Mouse (Mus musculus) brain, embryonic 18.5 days (tissue): Measurements from ENCODE around the gene Wdr4.

Source experiments
- DNase-seq: peaks from one replicate; pipeline ENCODE4 v3.0.0-alpha.2; 2012; ENCODE audit warnings: low read depth, low spot score

The Wdr4 gene

DNA sequence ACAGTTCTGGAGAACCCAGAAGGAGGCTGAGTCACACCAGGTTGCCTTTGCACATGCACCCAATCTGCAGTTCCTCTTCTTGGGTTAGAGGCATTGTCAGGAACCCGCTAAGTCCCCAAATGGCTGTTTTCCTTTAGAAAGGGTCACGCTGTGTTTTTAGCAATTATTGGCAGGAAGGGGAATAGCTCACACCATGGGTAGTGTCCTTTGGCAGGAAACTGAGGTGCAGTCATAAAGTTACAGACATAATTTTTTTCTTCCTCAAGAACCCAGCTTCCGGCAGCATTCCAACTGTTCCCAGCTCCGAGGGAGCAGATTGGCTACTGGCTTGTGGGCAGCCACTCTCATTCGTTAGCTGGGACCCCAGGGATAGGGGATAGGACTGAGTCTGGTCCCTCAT lies 72.0 kb downstream of the Wdr4 start:
- no peak for DNase-seq

DNA sequence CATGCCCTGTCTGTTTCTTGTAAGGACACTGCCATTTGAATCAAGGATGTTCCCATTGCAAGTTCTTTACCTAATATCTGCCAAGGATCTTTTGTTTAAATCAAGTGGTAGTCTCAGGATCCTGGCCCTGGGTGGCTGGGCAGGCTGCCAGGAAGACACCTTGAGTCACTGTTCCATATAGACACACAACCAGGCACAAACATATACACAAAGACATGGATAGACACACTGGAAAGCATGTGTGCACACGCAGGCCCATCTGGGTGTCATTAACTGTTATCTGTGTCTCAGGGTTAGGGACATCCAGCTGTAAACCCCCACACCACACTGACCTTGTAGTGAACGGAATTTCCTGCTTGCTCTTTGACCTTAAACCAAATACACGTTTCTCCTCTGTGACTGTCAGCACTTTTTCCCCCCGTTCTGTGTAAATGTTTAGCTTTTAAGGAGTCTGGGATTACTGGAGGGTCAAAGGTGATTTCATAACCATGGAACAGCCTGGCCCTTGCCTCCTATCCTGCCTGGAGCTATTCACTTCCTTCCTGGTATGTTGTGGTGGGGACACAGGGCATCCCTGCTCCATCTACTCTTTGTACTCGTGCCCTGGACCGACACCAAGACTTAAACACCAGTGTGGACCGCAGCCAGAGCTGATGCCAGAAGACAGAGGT lies 74.6 kb downstream of the Wdr4 start:
- DNase-seq: no peak
